Mouse (Mus musculus): Measurements from ENCODE around the gene Fgf2.

- TF ChIP-seq POLR2A (IDR thresholded peaks at IDR 0.05; ENCODE audit: insufficient read depth, low read depth, low read length) = no peak
- no peak for TF ChIP-seq CTCF (IDR thresholded peaks at IDR 0.05)
- no peak for TF ChIP-seq EP300 (IDR thresholded peaks at IDR 0.05; ENCODE audit: insufficient read depth, low read depth, low read length)
Measured at GRCm38 (mm10) chr3:37316233-37316632, 31.9 kb upstream of the Fgf2 start.
